Mouse (Mus musculus) left cerebral cortex, postnatal 36 days (tissue): ENCODE results near the gene Kcnn3. TPM values are rescaled to one million over a fixed set of nuclear protein-coding genes. Genes with fewer than 3 reads are reported as not detected.

ENCODE experiments used
- DNase-seq, 2 experiments: peaks; one replicate each; pipeline ENCODE4 v3.0.0; 2021 to 2022; ENCODE audit warnings: low spot score in 2 of 2, mixed read lengths in 1 of 2
- intact Hi-C: fragments of 180-260 bp; cut with DNase I; formaldehyde crosslinking; loops from one replicate; pipeline ENCODE4 v1.15.1; 2025
- total RNA-seq, 2 experiments: library from RNA; stranded (reverse); gene quantifications; 2 replicates each; pipeline ENCODE4 v1.2.3; 2021

Kcnn3 gene
- total RNA-seq, 2 experiments from 2014 or later = 16.4 to 23.5 TPM

DNA sequence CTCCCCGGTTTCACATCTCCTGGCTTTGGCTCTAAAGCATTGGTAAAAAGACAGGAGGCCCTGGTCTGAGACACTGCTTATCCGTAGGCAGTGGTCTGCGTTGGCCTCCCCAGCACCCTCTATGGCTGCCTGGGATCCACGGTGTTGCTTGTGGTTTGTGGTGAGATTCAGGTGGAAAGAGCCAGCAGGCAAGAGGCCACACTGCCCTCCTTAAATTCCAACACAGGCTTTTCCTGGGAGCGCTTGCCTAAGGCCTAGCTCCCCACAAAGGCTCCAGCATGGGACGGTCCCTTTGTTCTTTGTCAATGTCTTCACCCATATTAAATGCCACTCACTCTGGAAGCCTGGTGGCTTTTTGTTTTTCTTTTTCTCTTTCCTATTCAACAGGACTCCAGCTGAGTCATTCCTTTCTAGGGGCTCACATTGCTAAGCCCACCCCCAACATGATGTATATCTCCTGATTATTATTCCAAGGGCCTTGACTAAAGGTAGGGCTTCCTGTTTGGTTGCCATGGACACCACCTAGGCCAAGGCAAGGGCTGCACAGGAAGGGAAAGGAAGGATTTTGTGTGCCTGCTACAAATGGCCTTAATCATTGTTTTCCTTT is 127.4 kb downstream of the Kcnn3 start:
- intact Hi-C loops = no loop called here
- no peak for DNase-seq

DNA sequence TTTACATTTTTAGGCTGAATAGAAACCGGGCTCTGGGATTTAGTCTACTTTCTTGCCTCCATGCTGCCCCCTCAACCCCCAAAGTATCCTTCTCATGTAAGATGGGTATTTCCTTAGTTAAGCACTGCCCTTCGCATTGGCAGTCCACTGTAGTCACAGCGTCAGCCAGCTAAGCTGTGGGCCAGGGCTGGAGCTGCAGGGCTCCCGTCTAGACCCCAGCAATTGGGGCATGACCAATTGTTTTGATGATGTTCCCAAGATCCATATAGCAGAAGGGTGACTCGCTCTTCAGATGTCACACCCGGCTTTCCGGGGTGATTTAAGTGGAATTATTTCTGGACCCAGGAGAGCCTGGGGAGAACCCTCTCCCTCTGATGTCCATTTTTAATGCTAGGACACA is 129.9 kb downstream of the Kcnn3 start:
- DNase-seq = no peak
- intact Hi-C loops = no loop called here

DNA sequence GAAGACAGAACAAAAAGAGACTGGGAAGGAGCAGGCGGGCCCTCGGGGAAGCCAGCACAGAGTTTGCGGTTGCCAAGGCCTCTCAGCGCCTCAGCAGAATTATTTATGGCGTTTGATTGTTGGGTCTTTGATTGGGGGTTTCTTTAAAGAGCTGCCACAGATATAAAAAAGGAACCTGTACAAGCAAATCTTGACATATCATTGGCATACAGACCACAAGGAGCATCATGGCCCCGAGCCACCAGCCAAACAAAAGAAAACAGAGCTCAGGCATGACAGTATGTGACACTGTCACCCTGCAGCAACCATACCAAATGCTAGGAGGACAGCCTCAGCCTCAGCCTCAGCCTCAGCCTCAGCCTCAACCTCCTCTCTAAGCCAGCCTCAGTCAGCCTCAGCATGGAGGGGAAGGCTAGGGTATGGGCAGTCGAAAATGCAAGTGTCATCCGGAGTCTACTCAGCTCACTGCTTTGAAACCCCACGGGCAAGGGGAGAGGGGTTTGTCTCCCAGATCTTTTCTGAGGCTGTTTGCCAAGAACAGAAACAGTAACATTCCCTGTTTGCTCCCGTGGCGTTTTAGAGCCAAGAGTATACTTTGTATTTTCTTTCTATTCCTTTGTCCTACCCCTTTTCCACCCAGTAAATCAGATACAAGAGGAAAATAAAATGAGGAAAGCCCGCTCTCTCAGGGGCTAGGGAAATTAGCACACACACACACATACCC is 133.4 kb downstream of the Kcnn3 start:
- intact Hi-C loops = no loop called here
- DNase-seq = no peak

DNA sequence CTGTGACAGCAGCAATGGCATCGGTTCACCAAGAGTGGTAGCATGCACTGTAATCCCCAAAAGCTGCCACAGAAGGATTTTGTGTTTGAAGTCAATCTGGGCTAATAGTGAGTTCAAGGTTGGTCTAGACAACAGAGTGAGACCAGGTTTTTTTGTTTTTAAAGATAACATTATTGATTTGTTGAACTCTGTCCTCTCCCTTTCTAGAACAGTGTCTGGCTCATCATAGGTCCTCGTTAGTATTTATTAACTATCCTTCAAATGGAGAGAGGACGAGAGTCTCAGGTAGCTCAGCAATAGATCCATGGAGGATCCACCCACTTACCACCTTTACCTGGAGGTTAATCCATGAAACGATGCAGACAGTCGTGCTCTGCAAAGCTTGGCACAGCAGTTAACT is 137.1 kb downstream of the Kcnn3 start:
- intact Hi-C loops = no loop called here
- DNase-seq = no peak

DNA sequence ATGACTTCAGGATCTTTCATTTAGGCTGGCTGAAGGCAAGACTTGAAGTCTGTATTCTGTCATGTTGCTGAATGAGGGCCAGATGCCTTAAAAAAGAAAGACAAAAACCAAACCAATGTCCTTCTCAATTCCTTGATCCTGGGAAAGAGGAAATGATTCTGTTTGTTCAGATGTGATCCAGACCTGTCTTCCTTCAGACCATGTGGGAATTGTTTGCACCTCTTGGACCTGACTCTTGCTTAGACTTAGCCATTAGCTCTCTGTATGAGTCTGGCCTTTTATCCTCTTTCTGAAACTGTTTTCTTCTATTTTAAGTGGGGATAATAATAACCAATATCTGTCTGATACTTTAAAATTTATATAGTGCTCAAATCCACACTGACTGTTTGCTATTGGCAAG is 138.5 kb downstream of the Kcnn3 start:
- no peak for DNase-seq
- intact Hi-C loops = no loop called here

DNA sequence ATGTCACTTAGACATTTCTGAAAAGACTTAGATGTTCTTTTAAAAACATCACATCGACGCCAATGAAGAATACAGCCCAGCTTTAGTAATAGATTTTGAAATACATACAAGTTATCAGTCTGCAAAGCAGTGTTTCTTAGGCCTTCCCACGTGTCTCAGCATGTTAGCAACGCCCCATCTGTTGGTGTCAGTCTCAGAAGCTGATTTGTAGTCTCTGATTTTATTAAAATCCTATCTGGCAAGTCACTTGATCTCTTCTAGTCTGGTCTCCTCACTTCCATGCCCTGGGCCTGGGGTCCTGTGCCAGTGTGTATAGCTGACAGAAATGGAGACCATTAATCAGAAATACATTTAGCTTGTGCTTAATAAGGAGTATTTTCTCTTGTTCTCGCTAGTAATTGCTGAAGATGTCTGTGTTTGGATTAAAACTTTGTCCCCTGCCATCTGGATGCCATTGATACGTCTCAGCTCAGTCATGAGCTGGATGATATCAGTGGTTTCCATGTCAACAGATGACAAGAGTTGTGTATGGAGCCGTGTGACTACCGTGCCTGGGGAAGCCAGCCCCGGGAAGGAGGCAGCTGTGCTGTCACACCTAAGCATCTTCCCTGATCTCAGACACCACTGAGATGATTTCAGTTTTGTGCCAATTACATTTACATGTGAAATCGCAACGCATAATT is 140.1 kb downstream of the Kcnn3 start:
- no peak for DNase-seq
- intact Hi-C loops = no loop called here

DNA sequence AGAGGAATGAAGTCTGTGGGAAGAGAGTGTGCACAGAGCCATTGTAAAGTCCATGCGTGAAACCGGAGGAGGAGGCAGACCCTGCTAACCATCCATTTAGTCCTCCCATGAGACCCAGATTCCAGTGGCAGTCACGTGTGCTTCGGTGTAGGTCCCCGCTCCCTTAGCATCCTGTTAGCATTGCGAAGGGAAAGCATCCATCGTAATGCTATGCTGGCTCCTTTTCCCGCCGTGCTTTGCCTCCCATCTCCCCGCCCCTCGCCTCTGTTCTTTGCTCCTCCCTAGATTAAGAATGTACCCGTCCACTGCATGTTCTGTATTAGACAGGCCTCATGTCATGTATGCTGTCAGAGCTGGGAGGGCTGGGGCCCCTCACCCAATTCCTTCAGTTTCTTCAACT is 144.8 kb downstream of the Kcnn3 start:
- intact Hi-C loops = no loop called here
- DNase-seq = no peak

DNA sequence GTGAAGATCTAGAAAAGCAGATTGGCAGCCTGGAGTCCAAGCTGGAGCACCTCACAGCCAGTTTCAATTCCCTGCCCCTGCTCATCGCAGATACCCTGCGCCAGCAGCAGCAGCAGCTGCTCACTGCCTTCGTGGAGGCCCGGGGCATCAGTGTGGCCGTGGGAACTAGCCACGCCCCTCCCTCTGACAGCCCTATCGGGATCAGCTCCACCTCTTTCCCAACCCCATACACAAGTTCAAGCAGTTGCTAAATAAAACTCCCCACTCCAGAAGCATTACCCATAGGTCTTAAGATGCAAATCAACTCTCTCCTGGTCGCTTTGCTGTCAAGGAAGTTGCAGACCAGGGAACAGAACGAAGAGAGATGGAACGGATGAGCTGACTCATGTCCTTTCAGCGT is 147.2 kb downstream of the Kcnn3 start:
- intact Hi-C loops = no loop called here
- DNase-seq = no peak

DNA sequence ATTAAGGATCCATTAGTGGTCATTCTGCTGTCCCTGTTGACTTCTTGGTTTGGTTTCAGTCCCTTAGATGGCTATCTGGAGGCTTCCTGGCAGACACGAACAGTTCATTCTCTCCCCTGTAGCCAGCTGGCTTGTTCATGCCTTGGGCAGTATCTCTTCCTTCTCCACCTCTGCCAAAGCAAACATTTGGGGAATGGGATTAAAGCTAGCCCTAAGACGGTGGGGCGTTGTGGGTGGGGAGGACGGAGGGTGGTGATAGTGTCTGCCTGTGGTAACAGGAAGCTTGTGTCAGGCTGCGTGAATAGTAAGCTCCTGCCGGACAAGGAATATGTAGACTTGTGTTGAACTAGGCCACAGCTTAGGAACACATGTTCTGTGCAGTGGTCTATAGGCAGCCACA is 151.4 kb downstream of the Kcnn3 start:
- intact Hi-C loops = no loop called here

DNA sequence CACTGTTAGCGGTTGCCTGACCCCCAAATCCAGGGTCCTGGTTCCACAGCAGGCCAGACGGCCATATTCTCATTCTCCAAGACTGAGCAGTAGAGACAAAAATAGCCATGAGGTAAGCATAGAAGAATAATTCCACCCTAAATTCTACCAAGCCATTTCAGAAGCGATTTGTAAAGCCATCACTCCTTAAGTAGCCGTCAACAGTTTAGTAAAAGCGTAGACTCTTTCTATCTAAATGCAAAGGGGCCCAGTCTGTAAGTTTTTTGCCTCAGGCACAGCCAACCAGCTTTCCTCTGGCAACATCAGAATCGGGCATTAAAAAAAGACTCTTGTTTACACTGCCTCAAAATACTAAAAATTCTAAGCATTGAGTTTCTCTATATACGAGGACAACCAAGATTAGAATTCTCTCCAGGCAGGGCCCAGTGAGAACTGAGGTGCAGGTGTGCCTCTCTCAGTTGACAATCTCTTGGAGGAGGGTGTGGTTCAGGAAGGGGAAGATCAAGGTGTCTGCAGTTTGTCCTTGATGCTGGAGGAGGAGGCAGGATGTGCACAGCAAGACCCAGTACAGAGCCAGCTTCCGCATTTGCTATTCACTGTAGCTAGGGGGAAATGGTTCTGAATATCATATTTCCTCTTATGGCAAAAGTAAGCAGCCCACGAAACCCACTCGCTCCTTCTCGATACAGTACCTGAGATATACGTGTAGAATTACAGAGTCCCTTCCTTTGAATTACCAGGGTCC is 152.8 kb downstream of the Kcnn3 start:
- no peak for DNase-seq
- intact Hi-C loops = no loop called here

More for the DNA sequence above, 151.4 kb downstream of the Kcnn3 start:
- no peak for DNase-seq

DNA sequence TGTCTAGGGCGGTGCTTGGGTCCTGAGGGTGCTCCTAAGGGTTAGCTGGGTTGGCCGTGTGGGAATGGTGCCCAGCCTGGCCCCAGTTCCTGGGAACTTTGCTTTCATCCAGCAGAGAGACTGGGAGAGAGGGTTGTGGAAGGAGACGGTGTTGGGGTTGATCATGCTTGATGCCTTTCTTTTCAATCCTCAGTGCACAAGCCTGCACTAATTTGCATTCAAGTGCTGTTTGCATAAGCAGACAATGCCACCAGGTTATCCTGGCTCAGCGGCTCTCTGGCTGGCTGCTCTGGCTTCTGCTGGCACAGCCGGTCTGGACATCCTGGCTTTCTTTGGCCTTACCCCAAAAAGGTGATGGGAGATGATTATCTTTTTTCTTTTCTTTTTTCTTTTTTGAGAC is 157.7 kb downstream of the Kcnn3 start:
- DNase-seq = no peak
- intact Hi-C loops = no loop called here

DNA sequence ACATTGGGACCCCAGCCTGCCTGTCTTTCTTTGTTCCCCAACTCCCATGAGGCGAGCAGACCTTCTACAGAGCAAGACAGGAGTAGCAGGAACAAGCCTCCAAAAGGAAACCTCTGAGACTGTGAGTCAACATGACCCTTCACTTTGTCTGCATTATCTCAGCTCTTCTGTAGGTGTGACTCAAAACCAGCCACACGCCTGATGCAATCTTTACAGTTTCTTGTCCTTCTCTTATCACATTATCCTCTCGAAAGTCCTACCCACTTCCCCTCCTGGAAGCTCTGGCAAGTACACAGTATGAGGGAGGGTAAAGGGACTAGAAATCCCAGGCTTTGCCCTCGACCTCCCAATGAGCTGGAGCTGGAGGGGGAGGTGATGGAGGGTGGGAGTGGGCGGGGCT is 166.1 kb downstream of the Kcnn3 start:
- intact Hi-C loops = no loop called here
- no peak for DNase-seq

DNA sequence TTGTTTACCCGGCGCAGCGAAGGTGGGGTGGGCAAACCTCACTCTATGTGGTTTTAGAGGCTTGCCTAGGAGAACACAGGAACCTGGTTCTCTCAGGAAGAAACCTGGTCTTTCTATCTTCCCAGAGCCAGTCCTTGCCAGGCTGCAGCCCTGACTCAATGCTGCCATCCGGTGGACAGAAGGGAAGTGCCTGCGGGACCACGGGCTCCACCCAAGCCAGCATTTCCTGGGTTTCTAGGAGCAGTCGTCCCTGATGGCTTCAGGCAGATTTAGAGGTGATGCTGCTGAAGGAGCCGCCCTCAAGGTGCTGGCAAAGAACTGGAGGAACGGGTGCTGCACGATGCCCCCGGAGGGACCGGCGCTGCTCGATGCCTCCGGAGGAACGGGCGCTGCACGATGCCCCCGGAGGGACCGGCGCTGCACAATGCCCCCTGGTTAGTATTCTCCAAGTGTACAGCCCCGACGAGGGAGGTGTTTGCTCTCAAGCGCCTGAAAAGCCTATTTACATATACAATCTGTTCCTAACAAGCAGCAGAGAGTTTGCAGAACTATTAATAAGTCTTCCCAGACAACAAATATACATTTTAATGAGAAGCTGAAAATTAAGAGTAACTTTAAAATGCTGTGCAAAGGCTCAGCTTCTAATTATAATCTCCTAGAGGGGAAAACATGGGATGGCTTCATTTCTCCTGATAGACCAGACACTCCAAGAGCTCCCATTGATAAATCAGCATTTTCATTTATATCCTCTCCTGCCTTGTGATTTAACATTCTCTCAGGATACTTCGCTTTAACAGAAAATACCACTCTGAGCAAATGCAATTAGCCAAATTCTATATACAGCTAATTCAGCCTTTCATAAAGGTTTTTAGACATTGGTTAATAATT is 169.0 kb downstream of the Kcnn3 start:
- peak; percentile 87 to 90 for DNase-seq
- intact Hi-C loops = loop anchor here (2.0 kb wide), 2 partner anchors 176 to 232 kb away; no protein-coding TSS in a partner anchor

DNA sequence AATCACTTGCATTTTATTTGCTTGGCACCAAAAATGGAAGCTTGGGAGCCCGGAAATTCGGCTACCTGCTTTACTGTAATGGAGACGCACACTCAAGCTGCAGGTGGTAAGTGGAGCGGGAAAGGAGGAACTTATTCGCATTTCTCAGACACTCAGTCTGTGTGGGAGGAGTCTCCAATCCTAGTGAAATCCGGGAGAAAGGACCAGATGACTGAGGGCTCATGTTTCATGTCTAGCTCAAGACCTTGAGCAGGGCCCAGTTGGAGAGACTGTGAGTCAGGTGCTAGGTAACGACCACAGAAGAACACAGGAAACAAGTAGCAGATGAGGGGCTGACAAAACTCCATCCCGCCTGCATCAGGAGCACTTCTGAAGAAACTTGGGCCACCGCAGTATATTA is 171.8 kb downstream of the Kcnn3 start:
- no peak for DNase-seq
- intact Hi-C loops = no loop called here

DNA sequence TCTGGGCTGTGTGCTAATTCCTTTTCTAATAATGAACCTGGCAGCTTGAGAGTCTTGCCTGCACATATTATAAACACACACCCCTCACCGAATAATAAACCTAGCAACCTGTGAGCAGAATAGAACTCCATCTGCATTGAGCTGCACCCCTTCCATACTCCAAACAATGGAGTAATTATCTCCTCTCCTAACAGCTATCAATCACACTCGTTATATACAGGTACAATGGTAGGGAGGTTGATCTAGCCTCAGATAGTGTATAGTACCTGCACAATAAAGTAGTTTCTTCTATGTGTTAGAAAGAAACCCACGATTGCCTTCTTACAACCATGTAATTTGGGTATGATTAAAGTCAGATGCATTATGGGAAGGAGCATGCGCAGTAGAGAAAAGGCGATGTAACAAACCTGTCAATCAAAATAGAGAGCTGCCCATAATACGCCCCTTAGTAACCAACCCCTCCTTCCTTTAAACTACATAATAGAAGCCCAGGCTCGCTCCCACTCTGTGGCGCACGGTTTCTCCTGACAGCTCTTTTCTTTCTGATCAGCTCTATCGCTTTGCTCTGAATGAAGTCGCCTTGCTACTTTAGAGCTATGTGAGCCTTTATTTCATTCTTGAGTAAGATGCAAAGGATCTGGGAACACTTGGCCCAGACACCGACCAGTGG is 176.3 kb downstream of the Kcnn3 start:
- peak in 1 of 2 experiments; percentile 23 for DNase-seq
- intact Hi-C loops = no loop called here

DNA sequence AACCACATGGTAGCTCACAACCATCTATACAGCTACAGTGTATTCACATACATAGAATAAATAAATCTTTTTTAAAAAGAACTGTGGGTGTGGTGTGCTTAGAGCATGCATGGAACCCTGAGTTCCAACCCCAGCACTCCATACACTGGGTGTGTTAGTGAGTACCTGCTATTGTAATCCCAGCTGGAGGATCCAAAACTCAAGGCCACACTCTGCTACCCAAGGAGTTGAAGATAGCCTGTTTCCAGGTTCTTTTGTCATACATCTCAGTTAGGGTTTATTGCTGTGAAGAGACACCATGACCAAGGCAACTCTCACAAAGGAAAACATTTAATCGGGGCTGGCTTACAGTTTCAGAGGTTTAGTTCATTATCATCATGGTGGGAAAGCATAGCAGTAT is 179.0 kb downstream of the Kcnn3 start:
- intact Hi-C loops = no loop called here
- DNase-seq = no peak

DNA sequence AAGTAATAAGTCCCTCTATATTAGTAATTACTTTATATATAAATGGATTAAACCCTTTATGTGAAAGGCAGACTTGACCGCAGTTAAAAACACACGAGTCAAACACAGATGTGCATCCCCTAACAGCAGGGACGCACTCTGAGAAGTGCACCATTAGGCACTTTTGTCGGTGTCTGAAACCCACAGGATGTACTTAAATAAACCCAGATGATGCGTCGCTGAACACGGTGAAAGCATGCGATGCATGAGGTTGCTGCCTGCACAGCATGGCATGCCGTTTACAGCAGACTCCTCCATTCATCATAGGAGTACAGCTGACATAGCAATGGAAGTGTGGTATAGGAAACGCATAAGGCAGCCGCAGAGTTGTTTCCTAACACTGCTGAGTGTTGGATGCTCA is 180.5 kb downstream of the Kcnn3 start:
- intact Hi-C loops = no loop called here

DNA sequence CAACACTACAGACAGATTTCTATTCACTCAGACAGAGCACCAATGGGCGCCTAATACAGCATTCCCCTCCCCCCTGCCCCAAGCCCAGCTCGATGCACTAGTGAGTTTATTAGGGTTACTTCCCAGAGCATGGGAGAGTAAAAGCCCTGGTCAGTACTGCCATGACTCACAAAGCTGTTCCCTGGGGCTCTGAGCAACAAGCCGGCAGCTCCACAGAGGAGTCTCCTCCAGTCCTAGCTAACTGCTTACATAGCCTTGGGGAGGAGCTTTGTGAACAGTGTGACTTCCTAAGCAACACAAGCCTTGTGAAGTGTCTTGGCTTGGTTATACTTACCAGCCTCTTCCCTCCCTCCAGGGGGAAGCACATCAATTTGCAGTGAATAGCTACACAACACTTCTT is 183.6 kb downstream of the Kcnn3 start:
- no peak for DNase-seq
- intact Hi-C loops = no loop called here

More for the DNA sequence above, 180.5 kb downstream of the Kcnn3 start:
- DNase-seq = no peak

DNA sequence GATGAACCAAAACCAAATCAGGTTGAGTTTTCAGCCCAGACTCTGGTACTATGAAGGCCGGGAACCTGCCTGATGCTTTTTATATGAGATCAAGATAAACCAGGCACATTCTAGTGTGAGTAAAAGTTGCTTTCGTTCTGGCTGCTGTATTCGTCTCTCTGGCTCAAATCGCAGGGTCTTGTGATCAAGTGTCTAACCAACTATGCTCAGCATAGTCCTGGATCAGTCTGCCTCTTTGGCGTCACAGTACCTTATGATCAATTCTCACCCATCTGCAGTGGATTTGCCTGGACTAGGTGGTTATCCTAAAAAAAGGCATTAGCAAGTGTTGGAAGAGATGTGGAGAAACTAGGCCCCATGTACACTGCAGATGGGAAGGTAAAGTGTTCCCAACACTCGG is 184.1 kb downstream of the Kcnn3 start:
- DNase-seq = no peak
- intact Hi-C loops = no loop called here
